Mouse (Mus musculus) bone marrow, adult 2 months (tissue): ENCODE results near the gene Hnrnpk. TPM values are rescaled to one million over a fixed set of nuclear protein-coding genes. Genes with fewer than 3 reads are reported as not detected.
"Not testable (repeated sequence)": the region's sequence is repeated elsewhere in the genome, so short reads cannot be mapped to it uniquely, and the experiment has no call there.

Experiments
- H3K27ac ChIP-seq: fragments of 200-500 bp; 2 replicates; pipeline ENCODE4 v1.5.1; 2012; ENCODE audit warnings: low read depth, mild to moderate bottlenecking, control low read depth, inconsistent platforms, low read length; ENCODE audit not compliant: control insufficient read depth, poor library complexity, insufficient read depth
- H3K4me1 ChIP-seq: fragments of 200-500 bp; 2 replicates; pipeline ENCODE4 v1.6.1; 2011; ENCODE audit warnings: low read length; ENCODE audit not compliant: control insufficient read depth, insufficient read depth
- H3K4me3 ChIP-seq: fragments of 200-500 bp; replicated peaks from 2 replicates; pipeline ENCODE3; 2011; ENCODE audit warnings: mild to moderate bottlenecking, low read depth, low read length, control low read depth; ENCODE audit not compliant: control insufficient read depth
- CTCF ChIP-seq: fragments of 200-500 bp; IDR thresholded peaks from 2 replicates; pipeline ENCODE4 v1.5.1; 2011; ENCODE audit warnings: low read length, control low read depth; ENCODE audit not compliant: control insufficient read depth, insufficient read depth
- POLR2A ChIP-seq: fragments of 200-500 bp; IDR thresholded peaks from 2 replicates; pipeline ENCODE4 v1.6.1; 2011; ENCODE audit warnings: low read depth, mild to moderate bottlenecking, control low read depth, low read length, borderline replicate concordance; ENCODE audit not compliant: control insufficient read depth
- WGBS: fragments of 180-500 bp; shearing (Covaris S2); methylation state at CpG from one replicate; pipeline ENCODE4 v1.1.7; 2018; 5-methylcytosine and 5-hydroxymethylcytosine counted together
- polyA plus RNA-seq: library from polyadenylated mRNA; stranded (reverse); fragments of >200 nt; gene quantifications from 2 replicates; pipeline ENCODE4 v1.2.4, GENCODE M21; 2011; ENCODE audit warnings: low replicate concordance; ENCODE audit not compliant: missing spikeins, insufficient read depth, insufficient read length

Hnrnpk gene
- polyA plus RNA-seq, 1 experiment: 544 TPM

DNA sequence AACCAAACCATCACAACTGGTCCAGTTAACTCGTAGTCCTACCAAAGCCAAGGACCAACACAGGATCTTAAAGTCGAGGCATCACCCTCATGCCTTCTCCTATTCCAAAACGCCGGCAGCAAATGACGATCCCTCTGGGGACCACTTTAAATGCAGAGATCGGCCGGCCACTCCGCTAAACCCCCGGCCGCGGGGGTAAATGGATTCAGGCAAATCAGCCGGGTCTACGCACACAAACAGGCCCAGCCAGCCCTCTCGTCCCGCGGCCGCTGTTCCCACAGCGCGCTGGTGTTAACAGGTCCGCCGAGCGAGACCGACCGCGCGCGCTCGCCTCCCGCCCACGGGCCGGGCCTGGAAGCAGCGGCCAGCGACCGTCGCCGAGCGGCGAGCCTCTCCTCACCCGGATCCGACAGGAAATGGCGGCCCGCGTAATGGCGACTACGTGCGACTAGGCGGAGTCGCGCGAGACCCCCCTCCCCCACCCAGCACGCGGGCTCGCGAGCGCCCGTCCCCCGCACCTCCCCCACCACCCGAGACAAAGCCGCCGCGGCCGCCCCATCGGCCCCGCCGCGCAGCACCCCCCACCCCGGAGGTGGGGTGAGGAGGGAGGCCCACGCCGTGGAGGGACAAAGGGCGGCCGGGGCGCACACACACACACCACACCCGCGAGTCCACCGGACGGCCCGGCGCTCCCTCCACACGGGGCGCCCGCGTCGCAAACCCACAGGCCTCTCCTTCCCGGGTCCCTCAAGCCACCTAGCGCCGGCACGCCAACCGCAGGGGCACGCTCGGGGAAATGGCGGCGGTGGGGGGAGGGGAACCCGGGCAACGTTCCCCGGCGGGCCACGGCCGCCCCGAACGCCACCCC lies 1.8 kb downstream of the Hnrnpk start:
- Histone ChIP-seq H3K27ac (peak overlapping the region; percentile 99), H3K4me3 (peak overlapping the region; percentile 92), H3K4me1 (no peaks in the 10 kb centered on the region; the same call in 1 of the 2 replicates)
- WGBS: under 1% methylated on average over 98 of the region's 100 CpGs
- TF ChIP-seq POLR2A (no peak), CTCF (no peak)

DNA sequence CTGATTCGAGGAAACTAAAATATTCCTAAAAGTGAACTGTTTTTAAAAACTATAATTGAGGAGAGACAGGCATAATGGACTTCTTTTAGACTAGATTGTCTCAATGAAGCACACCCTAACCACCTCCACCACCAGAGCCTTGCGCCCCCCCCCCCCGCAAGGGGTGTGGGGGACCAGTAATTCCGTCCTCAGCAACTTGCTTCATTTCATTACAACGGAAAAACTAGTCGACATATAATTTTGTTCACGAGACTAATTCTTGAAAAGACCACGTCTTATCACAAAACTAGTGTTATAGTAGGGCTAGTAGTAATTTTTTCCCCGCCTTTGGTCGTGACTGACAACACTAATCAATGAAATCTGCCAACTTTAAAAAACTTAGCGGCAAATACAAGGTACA lies 2.6 kb downstream of the Hnrnpk start:
- under 1% methylated on average over 11 of the region's 11 CpGs for WGBS
- TF ChIP-seq CTCF: no peak
- no peak for TF ChIP-seq POLR2A
- no peak overlapping the region for H3K27ac ChIP-seq
- peak overlapping the region; percentile 54 for H3K4me3 ChIP-seq
- H3K4me1 ChIP-seq: no peaks in the 10 kb centered on the region; the same call in 1 of the 2 replicates

DNA sequence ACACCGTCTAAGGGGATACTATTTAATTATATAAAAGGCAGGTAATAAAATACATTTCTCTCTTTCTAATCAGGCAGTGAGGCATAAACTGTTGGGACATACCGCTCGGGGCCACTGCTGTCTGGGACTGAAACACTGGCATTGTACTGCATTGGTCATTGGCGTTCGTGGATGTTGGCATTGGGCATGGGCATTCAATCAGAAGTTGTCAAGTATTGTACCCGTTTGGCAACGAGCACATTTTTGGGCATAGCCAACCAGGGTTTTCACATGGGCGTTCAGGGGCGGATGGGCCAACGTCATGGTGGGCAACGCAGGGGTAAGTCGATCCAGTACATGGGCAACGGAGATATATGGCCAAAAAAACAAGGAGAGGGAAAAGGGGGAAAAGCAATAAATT lies 5.5 kb downstream of the Hnrnpk start:
- H3K4me3 ChIP-seq: no peak overlapping the region
- 94% methylated on average over 13 of the region's 13 CpGs for WGBS
- no peaks in the 10 kb centered on the region for H3K4me1 ChIP-seq
- no peak overlapping the region for H3K27ac ChIP-seq
- TF ChIP-seq POLR2A (no peak), CTCF (no peak)

DNA sequence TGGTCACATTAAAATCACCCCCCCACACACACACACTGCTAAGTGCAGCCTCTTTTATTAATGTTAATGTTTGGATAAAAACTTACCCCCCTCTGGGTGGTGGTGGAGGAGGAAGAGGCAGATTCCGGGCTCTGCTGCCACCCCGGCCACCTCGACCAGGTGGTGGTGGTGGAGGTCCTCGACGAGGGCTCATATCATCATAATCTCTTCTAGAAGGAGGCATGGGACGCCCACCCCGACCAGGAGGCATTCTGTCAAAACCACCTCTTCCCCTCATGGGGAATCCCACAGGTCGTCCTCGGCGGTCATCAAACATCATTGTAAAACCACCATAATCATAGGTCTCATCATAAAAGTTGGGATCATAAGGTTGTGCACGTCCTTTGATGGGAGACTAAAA lies 8.8 kb downstream of the Hnrnpk start:
- not testable (repeated sequence) for H3K4me1 ChIP-seq, H3K4me3 ChIP-seq, H3K27ac ChIP-seq
- 85% methylated on average over 11 of the region's 11 CpGs for WGBS

DNA sequence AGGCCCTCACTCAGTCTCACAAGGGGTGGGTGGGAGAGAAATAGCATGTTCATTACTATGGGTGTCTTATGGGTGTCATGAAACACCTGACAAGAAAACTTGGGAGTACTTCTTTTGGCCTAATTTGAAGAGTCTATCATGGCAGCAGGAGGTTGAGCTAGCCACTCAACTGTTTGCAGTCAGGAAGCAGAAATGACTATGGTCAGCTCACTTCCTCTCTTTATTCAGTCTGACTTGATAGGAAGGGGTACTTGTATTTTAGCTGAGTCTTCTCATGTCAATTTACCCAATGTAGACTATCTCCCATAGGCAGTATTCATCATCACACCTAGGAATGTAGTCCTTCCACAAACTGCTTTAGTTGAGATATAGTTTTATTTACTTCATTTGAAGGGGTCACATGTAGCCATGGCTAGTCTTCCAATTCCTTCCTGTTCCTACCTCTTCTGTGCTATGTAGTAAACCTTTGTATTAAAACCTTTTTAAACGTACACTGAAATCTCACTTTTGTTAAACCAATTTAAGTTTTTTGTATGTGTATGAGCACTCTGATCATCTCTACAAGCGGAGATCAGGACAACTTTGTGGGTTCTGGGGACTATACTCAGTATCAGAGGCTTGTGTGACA lies 13.7 kb downstream of the Hnrnpk start:
- Histone ChIP-seq H3K4me3 (no peak overlapping the region), H3K4me1 (peaks cover 2% of the 10 kb centered on the region), H3K27ac (no peak overlapping the region)
- TF ChIP-seq POLR2A: no peak
- TF ChIP-seq CTCF: no peak
- WGBS: 67% methylated on average over 2 of the region's 2 CpGs

DNA sequence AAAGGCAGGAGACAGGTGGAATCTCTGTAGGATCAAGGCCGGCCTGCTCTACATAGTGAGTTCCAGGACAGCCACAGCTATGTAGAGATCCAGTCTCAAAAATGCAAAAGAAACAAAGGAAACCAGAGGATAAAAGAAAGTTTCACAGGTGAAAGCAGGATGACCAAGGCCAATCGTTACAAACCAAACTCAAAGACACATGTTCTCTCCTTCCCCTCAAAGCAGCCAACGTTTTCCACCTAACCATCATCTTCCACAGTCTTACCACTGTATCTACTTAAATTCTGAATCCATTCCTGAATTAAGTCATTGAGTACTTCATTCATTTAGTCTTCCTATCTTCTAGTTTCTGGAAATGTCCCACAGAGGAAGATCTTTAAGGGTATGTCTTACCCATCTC lies 14.8 kb downstream of the Hnrnpk start:
- H3K27ac ChIP-seq: no peak overlapping the region
- 47% methylated on average over 3 of the region's 3 CpGs for WGBS
- H3K4me3 ChIP-seq: no peak overlapping the region
- TF ChIP-seq POLR2A: no peak
- no peak for TF ChIP-seq CTCF
- peaks cover 2% of the 10 kb centered on the region for H3K4me1 ChIP-seq

DNA sequence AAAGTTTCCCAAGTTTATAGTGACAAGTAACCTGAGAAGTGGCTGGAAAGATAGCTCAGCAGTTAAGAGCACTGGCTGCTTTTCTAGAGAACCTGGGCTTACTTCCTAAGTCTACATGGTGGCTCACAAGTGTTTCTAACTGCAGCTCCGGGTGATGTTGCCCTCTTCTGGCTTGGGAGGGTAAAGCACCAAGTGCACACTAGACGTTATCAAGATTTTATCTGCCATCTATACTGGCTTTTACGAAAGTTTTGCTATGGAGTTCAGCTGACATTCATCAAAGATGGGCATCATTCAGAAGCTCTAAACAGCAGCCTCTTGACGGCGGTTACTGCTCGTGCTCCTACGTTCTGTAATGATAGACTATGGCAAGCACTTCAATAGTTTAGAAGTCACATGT lies 15.2 kb downstream of the Hnrnpk start:
- WGBS: 21% methylated on average over 7 of the region's 7 CpGs

DNA sequence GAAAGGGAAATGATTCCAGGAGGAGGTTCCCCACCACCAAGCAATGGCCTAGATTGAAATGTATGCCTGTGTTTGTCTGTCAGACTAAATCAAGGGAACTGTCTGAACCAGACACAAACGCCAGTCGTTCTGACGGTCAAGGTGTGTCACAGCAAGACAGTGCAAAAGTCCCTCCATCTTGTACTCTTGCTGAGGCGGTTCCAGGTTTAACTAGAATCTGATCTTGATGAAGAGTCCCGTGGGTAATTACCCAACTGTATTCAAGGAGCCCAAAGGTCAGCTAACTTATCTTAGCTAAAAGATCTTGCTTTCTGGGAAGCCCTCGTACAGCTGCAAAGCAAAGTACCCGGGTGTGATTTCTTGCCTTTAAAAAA lies 17.6 kb downstream of the Hnrnpk start:
- H3K27ac ChIP-seq: no peak overlapping the region; the same call in 1 of the 2 replicates
- TF ChIP-seq POLR2A (no peak), CTCF (no peak)
- WGBS: 72% methylated on average over 7 of the region's 7 CpGs
- H3K4me1 ChIP-seq: peaks cover 2% of the 10 kb centered on the region
- H3K4me3 ChIP-seq: peak overlapping the region; percentile 97

More for the DNA sequence above, 15.2 kb downstream of the Hnrnpk start:
- H3K4me3 ChIP-seq: no peak overlapping the region
- peaks cover 2% of the 10 kb centered on the region for H3K4me1 ChIP-seq
- TF ChIP-seq CTCF (peak; percentile 75), POLR2A (no peak)
- no peak overlapping the region for H3K27ac ChIP-seq
